Mouse (Mus musculus): ENCODE data around the gene Dnajc5. TPM values are rescaled to one million over a fixed set of nuclear protein-coding genes. Genes with fewer than 3 reads are reported as not detected.

Dnajc5 gene
- polyA plus RNA-seq, 2 experiments, result 72.5 to 75.7 TPM

DNA sequence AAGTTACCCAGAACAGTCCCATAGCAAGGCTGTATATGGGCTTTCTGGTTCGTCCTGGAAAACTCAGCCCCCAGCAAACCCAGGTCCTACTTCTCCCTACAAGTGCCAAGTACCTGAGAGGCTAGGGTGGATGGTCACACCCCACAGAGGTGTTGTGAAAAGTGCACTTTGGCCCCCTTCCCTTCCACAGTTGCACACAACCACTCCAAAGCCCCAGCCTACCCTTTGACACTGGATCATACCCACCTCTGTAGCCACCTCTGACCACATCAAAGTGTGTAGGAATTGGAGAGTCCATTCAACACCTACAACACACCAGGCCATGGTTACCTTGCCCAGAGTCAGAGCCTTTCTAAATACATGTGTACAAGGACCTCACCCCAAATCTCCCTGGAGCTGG, 62.7 kb downstream of the Dnajc5 start:
- Histone ChIP-seq H3K4me3 (replicated peaks; ENCODE audit: low read length) (no peak overlapping the region), H3K9ac (ENCODE audit: low read depth, low read length, severe bottlenecking) (no peak overlapping the region), H3K4me1 (ENCODE audit: control insufficient read depth, insufficient read depth, low read length) (peaks cover 4% of the 10 kb centered on the region; the same call in 1 of the 2 replicates), H3K36me3 (ENCODE audit: control insufficient read depth, insufficient read depth, low read length) (peaks cover 49% of the 10 kb centered on the region), H3K9me3 (ENCODE audit: control insufficient read depth, low read length) (no peaks in the 10 kb centered on the region), H3K4me2 (replicated peaks; ENCODE audit: low read depth, low read length, severe bottlenecking) (no peak overlapping the region), H3K27me3 (ENCODE audit: control insufficient read depth, insufficient read depth, low read length) (no peaks in the 10 kb centered on the region), H3K27ac (replicated peaks; ENCODE audit: low read depth, low read length) (no peak overlapping the region)
- WGBS, result 81% methylated on average over 1 of the region's 1 CpGs
- TF ChIP-seq POLR2A (IDR thresholded peaks at IDR 0.05; ENCODE audit: borderline replicate concordance, extremely low read depth, insufficient read depth, insufficient read length), result no peak
- DNase-seq (ENCODE audit: low spot score) (no peak), ATAC-seq (ENCODE audit: low FRiP score, low read depth) (no peak)

DNA sequence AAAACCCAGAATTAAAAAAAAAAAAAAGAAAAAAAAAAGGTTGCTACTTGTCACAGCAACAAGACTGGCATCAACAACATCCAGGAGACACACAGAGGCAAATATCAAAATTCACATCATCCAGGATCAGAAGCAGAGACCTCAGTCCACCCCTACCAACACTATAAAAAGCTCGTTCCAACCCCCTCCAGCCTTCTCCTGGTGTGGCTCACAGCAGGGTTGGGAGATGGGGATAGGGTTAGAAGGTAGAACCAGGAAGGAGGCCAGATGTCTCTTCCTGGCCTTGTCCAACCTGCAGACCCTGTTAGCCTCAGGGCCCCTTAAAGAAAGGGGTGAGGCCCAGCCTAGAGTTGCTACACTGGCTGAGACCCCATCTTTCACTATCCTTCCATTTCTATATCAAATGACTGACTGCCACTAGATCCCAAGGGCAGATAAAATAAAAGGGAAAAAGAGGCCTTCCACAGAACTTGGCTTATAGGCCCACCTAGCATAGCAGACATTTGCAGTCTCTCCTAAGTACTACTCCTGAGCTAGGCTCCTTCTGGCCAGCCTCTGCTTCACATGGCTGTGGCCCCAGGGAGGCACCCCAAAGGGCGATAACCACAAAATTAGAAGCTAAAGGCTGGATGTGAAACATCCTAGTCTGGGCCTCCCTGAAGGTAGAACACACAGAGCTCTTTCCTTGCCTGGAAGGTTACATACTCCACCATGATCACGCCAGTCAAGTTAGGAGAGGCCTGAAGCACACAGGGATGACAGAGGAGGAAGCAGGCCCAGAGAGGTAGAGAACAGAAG, 63.4 kb downstream of the Dnajc5 start:
- DNase-seq (ENCODE audit: low spot score), result no peak
- H3K4me1 ChIP-seq (ENCODE audit: control insufficient read depth, insufficient read depth, low read length), result peaks cover 4% of the 10 kb centered on the region; the same call in 1 of the 2 replicates
- peaks cover 57% of the 10 kb centered on the region for H3K36me3 ChIP-seq (ENCODE audit: control insufficient read depth, insufficient read depth, low read length)
- no peak for TF ChIP-seq POLR2A (IDR thresholded peaks at IDR 0.05; ENCODE audit: borderline replicate concordance, extremely low read depth, insufficient read depth, insufficient read length)
- no peak overlapping the region for H3K9ac ChIP-seq (ENCODE audit: low read depth, low read length, severe bottlenecking)
- H3K27ac ChIP-seq (replicated peaks; ENCODE audit: low read depth, low read length), result no peak overlapping the region
- H3K4me3 ChIP-seq (replicated peaks; ENCODE audit: low read length), result no peak overlapping the region
- WGBS, result 83% methylated on average over 3 of the region's 3 CpGs
- no peak for ATAC-seq (ENCODE audit: low FRiP score, low read depth)
- no peak overlapping the region for H3K4me2 ChIP-seq (replicated peaks; ENCODE audit: low read depth, low read length, severe bottlenecking)
- H3K27me3 ChIP-seq (ENCODE audit: control insufficient read depth, insufficient read depth, low read length), result no peaks in the 10 kb centered on the region
- no peaks in the 10 kb centered on the region for H3K9me3 ChIP-seq (ENCODE audit: control insufficient read depth, low read length)

DNA sequence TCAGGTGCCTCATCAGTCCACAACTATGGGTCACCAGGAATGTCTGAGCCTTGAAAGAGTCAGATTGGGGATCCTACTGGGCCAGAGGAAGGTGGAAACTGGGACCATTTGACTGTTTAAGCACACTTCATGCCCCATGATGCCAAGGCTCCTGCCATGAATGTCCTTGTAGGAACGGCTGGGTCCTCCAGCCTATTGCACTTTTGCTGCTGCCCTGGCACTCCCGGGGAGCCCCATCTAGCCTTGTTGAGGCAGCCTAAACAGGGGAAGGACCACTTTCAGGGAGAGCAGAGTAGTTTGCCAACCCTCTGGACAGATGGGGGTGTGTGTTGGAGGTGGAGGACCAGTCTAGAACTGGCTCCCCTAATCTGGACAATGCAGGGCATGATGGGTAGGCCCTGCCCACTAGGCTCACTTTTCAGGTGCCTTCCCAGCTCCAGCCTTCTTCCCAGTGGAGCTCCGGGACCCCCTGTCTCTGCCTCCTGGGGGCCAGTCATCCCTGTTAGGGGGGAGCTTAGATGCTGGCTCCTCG, 64.2 kb downstream of the Dnajc5 start, which contains the start of gene Uckl1:
Gene Uckl1 (minus strand): TSS at position 482 of the 532 bp plus-strand sequence.
- TF ChIP-seq POLR2A (IDR thresholded peaks at IDR 0.05; ENCODE audit: borderline replicate concordance, extremely low read depth, insufficient read depth, insufficient read length), result no peak
- H3K9me3 ChIP-seq (ENCODE audit: control insufficient read depth, low read length), result no peaks in the 10 kb centered on the region
- H3K36me3 ChIP-seq (ENCODE audit: control insufficient read depth, insufficient read depth, low read length), result peaks cover 63% of the 10 kb centered on the region
- H3K27me3 ChIP-seq (ENCODE audit: control insufficient read depth, insufficient read depth, low read length), result no peaks in the 10 kb centered on the region
- ATAC-seq (ENCODE audit: low FRiP score, low read depth) (no peak), DNase-seq (ENCODE audit: low spot score) (no peak)
- no peak within 1 kb of the TSS for H3K27ac ChIP-seq (replicated peaks; ENCODE audit: low read depth, low read length)
- no peak within 1 kb of the TSS for H3K4me3 ChIP-seq (replicated peaks; ENCODE audit: low read length)
- 92% methylated on average over 4 of the region's 4 CpGs for WGBS
- no peak within 1 kb of the TSS for H3K4me2 ChIP-seq (replicated peaks; ENCODE audit: low read depth, low read length, severe bottlenecking)
- no peak within 1 kb of the TSS for H3K9ac ChIP-seq (ENCODE audit: low read depth, low read length, severe bottlenecking)
- H3K4me1 ChIP-seq (ENCODE audit: control insufficient read depth, insufficient read depth, low read length), result peaks cover 4% of the 10 kb centered on the region; the same call in 1 of the 2 replicates

DNA sequence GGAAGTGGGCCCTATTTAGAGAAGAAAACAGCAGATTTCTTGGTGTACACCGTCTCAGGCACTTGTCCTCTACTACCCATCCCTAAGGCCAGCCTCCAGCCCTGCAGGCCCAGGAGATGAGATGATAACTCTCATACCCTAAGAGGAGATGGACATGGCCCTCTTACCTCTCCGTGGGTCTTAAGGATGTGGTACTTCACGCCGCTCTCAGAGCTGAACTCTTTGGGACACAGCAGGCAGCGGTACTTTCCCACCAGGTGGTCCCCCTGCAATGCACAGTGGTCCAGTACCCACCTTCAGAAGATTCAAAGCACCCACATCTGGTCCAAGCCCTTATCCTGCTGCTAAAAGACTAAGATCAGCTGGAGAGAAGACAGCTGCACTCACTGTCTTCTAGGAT, 65.2 kb downstream of the Dnajc5 start:
- TF ChIP-seq POLR2A (IDR thresholded peaks at IDR 0.05; ENCODE audit: borderline replicate concordance, extremely low read depth, insufficient read depth, insufficient read length), result no peak
- Histone ChIP-seq H3K4me3 (replicated peaks; ENCODE audit: low read length) (no peak overlapping the region), H3K4me2 (replicated peaks; ENCODE audit: low read depth, low read length, severe bottlenecking) (no peak overlapping the region), H3K27ac (replicated peaks; ENCODE audit: low read depth, low read length) (no peak overlapping the region), H3K9ac (ENCODE audit: low read depth, low read length, severe bottlenecking) (no peak overlapping the region), H3K9me3 (ENCODE audit: control insufficient read depth, low read length) (no peaks in the 10 kb centered on the region), H3K4me1 (ENCODE audit: control insufficient read depth, insufficient read depth, low read length) (peaks cover 2% of the 10 kb centered on the region; the same call in 1 of the 2 replicates), H3K36me3 (ENCODE audit: control insufficient read depth, insufficient read depth, low read length) (peaks cover 72% of the 10 kb centered on the region), H3K27me3 (ENCODE audit: control insufficient read depth, insufficient read depth, low read length) (no peaks in the 10 kb centered on the region)
- DNase-seq (ENCODE audit: low spot score) (no peak), ATAC-seq (ENCODE audit: low FRiP score, low read depth) (no peak)
- WGBS, result 88% methylated on average over 5 of the region's 5 CpGs

DNA sequence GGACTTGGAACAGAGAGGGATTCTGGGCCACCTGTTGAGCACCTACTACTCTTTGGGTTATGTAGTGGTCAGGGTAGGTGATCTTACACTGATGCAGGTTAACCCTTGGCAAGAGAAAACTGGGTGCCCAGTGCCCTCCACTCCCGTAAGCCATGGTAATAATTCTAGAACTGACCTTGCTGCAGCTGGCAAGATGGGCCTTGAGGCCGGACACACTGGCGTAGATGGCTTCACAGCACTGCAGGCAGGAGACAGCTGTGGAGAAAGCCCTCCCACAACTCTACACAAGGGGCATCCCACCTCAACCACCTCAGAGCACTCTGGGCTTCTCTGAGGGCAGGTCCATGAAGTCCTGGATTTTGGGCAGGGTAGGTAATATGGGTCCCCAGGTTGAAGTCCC, 65.8 kb downstream of the Dnajc5 start:
- Histone ChIP-seq H3K9me3 (ENCODE audit: control insufficient read depth, low read length) (no peaks in the 10 kb centered on the region), H3K36me3 (ENCODE audit: control insufficient read depth, insufficient read depth, low read length) (peaks cover 77% of the 10 kb centered on the region), H3K9ac (ENCODE audit: low read depth, low read length, severe bottlenecking) (no peak overlapping the region), H3K27me3 (ENCODE audit: control insufficient read depth, insufficient read depth, low read length) (no peaks in the 10 kb centered on the region), H3K4me2 (replicated peaks; ENCODE audit: low read depth, low read length, severe bottlenecking) (no peak overlapping the region), H3K4me1 (ENCODE audit: control insufficient read depth, insufficient read depth, low read length) (no peaks in the 10 kb centered on the region), H3K4me3 (replicated peaks; ENCODE audit: low read length) (no peak overlapping the region), H3K27ac (replicated peaks; ENCODE audit: low read depth, low read length) (no peak overlapping the region)
- ATAC-seq (ENCODE audit: low FRiP score, low read depth) (no peak), DNase-seq (ENCODE audit: low spot score) (no peak)
- 92% methylated on average over 3 of the region's 3 CpGs for WGBS
- no peak for TF ChIP-seq POLR2A (IDR thresholded peaks at IDR 0.05; ENCODE audit: borderline replicate concordance, extremely low read depth, insufficient read depth, insufficient read length)
